Mouse (Mus musculus): ENCODE measurements around the gene Scaf8. TPM values are rescaled to one million over a fixed set of nuclear protein-coding genes. Genes with fewer than 3 reads are reported as not detected.
A peak's percentile ranks its signal among the peaks of the same experiment; 100 is the strongest.
"Not testable (repeated sequence)": the region's sequence is repeated elsewhere in the genome, so short reads cannot be mapped to it uniquely, and the experiment has no call there.

The Scaf8 gene
- polyA plus RNA-seq, 1 experiment = 0.75 TPM

DNA sequence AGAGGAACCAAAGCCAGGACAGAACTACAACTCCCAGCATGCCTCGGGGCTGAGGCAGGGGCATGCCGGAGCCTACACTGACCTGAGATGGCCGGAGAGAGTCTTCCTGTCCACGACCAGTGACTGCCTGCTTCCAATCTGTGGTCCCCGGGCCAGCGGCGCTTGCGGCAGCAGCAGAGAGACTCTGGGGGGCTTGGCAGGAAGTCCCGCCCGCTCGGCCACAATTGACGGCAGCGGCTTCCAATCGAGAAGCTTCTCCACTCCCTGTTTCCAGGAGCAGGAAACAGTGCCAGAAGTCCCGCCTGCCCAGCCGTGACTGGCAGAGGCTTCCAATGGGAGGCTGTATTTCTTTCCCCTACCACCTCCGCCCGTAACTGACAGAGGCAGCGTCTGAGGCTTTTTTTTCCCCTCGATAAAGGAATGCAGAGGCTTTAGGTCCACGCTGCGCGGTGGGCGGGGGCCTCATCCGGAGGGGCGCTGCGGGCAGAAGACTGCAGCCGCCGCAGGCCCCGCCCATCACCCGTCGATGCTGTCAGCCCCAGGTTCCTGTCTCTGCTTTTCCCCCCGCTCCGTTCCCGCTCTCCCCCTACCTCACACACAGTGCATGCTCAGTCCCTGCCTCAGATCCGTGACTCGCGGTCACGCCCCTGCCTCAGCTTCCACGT lies 30.8 kb upstream of the Scaf8 start:
- H3K4me1 ChIP-seq (ENCODE audit: control insufficient read depth) = peaks cover 15% of the 10 kb centered on the region
- H3K36me3 ChIP-seq (ENCODE audit: control insufficient read depth) = no peaks in the 10 kb centered on the region
- H3K9me3 ChIP-seq (ENCODE audit: control insufficient read depth, low read length) = peaks cover 3% of the 10 kb centered on the region
- no peak for TF ChIP-seq GATA1 (IDR thresholded peaks at IDR 0.05; ENCODE audit: low read length)
- no peak for TF ChIP-seq TAL1 (IDR thresholded peaks at IDR 0.05; ENCODE audit: low read length)
- H3K4me3 ChIP-seq (replicated peaks) = peak overlapping the region; percentile 51
- peaks cover 6% of the 10 kb centered on the region for H3K27me3 ChIP-seq (ENCODE audit: control insufficient read depth)

DNA sequence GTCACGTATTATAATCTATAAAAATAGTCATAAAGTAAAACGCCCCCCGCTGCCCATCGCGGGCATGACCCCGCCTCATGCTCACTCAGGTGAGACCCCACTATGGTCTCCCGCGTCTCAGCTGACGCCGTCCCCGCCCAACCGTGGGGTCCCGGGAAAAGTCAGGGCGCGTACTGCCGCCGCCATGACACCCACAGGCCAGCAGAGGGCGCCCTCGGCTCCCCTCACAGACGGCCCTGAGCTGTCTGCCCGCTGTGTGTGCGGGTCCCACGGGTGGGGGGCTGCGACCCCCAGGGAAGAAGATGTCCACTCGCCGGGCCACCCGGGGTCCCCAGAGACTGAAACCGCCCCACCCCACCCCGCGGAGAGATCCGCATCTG lies 30.2 kb upstream of the Scaf8 start:
- Histone ChIP-seq H3K36me3 (ENCODE audit: control insufficient read depth) (no peaks in the 10 kb centered on the region), H3K27me3 (ENCODE audit: control insufficient read depth) (peaks cover 6% of the 10 kb centered on the region), H3K9me3 (ENCODE audit: control insufficient read depth, low read length) (peaks cover 3% of the 10 kb centered on the region), H3K4me1 (ENCODE audit: control insufficient read depth) (peaks cover 15% of the 10 kb centered on the region), H3K4me3 (replicated peaks) (peak overlapping the region; percentile 51)
- TF ChIP-seq TAL1 (IDR thresholded peaks at IDR 0.05; ENCODE audit: low read length) (no peak), GATA1 (IDR thresholded peaks at IDR 0.05; ENCODE audit: low read length) (no peak)

DNA sequence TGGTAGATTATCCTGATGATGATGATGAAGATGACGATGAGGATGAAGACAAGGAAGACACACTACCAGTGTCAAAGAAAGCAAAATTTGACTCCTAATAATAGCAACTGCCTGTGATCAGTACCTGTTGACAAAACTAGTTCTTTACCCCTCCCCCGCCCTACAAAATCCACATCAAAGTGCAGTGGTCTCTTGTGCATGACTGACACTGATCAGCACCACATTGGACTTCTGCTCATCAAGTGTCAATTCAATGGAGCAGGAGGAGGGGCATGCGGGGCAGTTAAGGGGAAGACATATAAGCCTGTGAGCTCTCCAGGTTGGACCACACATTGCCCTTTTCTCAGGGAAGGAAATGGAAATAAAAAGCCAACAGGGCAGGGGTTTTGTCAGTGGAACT lies 29.6 kb upstream of the Scaf8 start:
- H3K27me3 ChIP-seq (ENCODE audit: control insufficient read depth) = peaks cover 6% of the 10 kb centered on the region
- TF ChIP-seq TAL1 (IDR thresholded peaks at IDR 0.05; ENCODE audit: low read length) = no peak
- TF ChIP-seq GATA1 (IDR thresholded peaks at IDR 0.05; ENCODE audit: low read length) = no peak
- H3K4me3 ChIP-seq (replicated peaks) = peak overlapping the region; percentile 51
- peaks cover 3% of the 10 kb centered on the region for H3K9me3 ChIP-seq (ENCODE audit: control insufficient read depth, low read length)
- no peaks in the 10 kb centered on the region for H3K36me3 ChIP-seq (ENCODE audit: control insufficient read depth)
- peaks cover 15% of the 10 kb centered on the region for H3K4me1 ChIP-seq (ENCODE audit: control insufficient read depth)

DNA sequence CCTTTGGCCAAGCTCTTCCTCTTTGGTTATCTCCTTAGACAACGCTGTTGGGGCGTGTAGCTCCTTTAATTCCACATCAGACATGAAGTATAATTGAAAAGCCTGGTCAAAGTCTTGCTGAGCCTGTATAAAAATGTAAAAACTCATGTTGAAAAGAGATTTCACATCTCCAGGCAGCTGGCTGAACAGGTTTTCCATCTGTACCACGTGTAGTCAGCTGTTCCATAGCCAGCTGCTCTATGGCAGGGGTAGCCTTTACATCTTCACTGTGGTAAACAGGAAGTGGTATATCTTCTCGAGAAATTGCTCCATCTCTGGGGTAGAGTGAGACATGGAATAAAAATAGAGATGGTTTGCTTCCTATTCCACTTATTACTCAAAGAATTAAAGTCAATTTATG lies 22.1 kb upstream of the Scaf8 start:
- no peaks in the 10 kb centered on the region for H3K4me1 ChIP-seq (ENCODE audit: control insufficient read depth)
- no peaks in the 10 kb centered on the region for H3K36me3 ChIP-seq (ENCODE audit: control insufficient read depth)
- TF ChIP-seq GATA1 (IDR thresholded peaks at IDR 0.05; ENCODE audit: low read length) (no peak), TAL1 (IDR thresholded peaks at IDR 0.05; ENCODE audit: low read length) (no peak)
- no peak overlapping the region for H3K4me3 ChIP-seq (replicated peaks)
- no peaks in the 10 kb centered on the region for H3K9me3 ChIP-seq (ENCODE audit: control insufficient read depth, low read length)
- peaks cover 2% of the 10 kb centered on the region for H3K27me3 ChIP-seq (ENCODE audit: control insufficient read depth)

DNA sequence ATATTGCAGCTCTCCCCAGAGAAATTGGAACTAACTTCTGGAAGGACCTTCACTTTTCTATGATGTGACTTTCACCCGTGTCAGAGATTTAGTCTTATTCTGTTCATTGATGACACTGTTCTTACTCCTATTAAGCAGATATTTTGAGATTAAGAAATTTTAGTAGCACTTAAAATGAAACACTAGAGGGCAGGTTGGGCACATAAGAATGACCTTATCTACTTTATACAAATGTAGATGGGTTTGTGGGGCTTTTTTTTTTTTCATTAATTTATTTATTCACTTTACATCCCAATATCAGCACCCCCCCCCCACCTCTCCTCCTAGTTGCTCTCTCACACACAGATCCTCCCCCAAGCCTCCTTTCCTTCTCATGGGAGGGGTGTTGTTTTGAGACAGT lies 15.5 kb upstream of the Scaf8 start:
- H3K27me3 ChIP-seq (ENCODE audit: control insufficient read depth); H3K36me3 ChIP-seq (ENCODE audit: control insufficient read depth); H3K9me3 ChIP-seq (ENCODE audit: control insufficient read depth, low read length); H3K4me3 ChIP-seq (replicated peaks); H3K4me1 ChIP-seq (ENCODE audit: control insufficient read depth): not testable (repeated sequence)

DNA sequence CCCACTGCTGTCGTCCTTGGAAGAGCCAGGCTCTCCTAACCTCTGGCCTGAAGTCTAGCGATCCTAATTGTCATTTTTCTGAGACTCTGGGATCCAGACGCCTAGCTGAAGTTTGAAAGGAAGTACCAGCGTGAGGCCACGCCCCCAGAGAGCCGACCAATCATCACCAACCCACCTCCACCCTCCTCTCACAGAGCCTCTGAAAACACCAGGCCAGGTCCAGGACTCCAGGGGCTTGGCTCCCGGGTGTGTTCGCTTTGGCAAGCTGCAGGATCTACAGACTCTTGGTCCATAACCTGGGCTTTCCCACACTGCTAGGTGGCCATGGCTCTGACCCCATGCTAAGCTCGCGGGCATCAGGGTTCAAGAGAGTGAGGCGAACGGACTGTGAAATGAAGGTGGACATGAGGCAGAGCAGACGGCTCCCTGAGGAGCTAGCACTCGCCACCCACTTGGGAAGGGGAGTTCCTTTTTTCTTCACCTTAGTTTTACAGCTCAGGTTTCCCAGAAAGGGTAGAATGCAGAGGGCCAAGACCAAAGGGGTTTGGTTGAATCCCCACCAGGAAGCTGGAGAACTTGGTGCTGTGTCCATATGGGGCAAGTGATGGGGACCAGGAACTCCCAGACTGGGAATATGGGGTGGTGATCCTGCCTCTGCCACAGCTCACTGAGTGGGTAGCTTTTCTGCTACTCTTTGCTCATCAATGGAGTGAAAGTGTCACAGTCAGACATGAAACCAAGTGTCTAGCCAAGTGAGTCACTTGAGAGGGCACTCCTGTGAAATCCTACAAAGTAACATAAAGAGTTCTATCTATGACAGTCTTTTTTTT lies 12.2 kb upstream of the Scaf8 start:
- Histone ChIP-seq H3K27me3 (ENCODE audit: control insufficient read depth) (no peaks in the 10 kb centered on the region; the same call in 1 of the 2 replicates), H3K4me1 (ENCODE audit: control insufficient read depth) (peaks cover 10% of the 10 kb centered on the region), H3K4me3 (replicated peaks) (peak overlapping the region; percentile 54), H3K9me3 (ENCODE audit: control insufficient read depth, low read length) (no peaks in the 10 kb centered on the region), H3K36me3 (ENCODE audit: control insufficient read depth) (peaks cover 3% of the 10 kb centered on the region)
- TF ChIP-seq GATA1 (IDR thresholded peaks at IDR 0.05; ENCODE audit: low read length) (no peak), TAL1 (IDR thresholded peaks at IDR 0.05; ENCODE audit: low read length) (no peak)

DNA sequence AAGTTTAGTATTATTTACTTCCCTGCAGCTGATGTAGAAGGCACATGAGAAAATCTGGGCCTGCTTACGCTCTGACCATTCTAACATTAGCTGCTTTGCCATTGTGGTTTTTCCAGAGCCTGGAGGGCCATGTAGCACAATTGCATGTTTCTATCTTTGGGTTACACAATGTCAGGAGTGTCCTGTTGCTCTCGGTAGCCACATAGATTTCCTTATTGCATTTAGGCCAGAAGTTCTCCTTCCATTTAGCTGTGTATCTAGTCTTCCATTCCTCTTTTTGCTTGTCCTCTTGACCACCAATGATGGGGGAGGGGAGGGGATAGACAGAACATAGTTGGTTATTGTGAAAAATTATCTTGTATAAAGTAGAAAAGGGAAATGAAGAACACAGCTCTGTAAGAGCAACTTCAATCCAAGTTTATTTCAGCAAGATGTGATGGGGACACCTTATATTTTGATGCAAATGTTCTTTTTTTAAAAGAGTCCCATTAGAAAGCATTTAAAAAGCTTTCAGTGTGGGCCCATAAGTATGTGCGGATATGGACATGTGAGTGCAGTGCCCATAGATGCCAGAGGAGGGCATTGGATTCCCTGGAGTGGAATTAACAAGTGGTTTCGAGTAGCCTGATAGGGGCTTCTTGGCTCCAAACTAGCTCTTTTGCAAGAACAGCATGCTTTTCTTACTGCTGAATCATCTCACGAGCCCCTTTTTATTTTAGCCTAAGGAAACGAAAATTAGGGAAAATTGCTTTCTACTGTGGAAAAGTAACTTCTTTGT lies 10.4 kb upstream of the Scaf8 start:
- Histone ChIP-seq H3K9me3 (ENCODE audit: control insufficient read depth, low read length) (no peaks in the 10 kb centered on the region), H3K36me3 (ENCODE audit: control insufficient read depth) (peaks cover 3% of the 10 kb centered on the region), H3K4me3 (replicated peaks) (no peak overlapping the region), H3K27me3 (ENCODE audit: control insufficient read depth) (no peaks in the 10 kb centered on the region), H3K4me1 (ENCODE audit: control insufficient read depth) (peaks cover 10% of the 10 kb centered on the region)
- TF ChIP-seq TAL1 (IDR thresholded peaks at IDR 0.05; ENCODE audit: low read length) = no peak
- TF ChIP-seq GATA1 (IDR thresholded peaks at IDR 0.05; ENCODE audit: low read length) = no peak

DNA sequence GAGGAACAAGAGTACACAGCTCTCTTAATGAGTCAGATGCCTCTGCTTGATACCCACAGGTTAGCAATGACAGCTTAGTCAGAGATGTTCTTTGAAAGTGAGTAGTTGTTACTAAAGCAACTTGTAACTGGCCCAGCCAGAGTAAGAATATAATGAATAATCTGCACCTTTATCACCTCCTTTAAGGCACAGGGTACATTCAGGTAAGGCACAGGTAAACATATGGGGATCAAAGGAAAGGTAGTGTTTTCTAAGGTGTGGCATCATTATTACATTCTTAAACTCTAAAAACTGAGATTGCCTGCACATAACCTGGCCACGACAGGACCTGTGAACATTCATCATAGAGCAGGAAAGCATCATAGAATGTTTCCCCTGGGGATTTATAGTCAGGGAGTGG lies 9.8 kb upstream of the Scaf8 start:
- Histone ChIP-seq H3K4me3 (replicated peaks) (no peak overlapping the region), H3K27me3 (ENCODE audit: control insufficient read depth) (no peaks in the 10 kb centered on the region), H3K36me3 (ENCODE audit: control insufficient read depth) (peaks cover 3% of the 10 kb centered on the region), H3K9me3 (ENCODE audit: control insufficient read depth, low read length) (no peaks in the 10 kb centered on the region), H3K4me1 (ENCODE audit: control insufficient read depth) (peaks cover 10% of the 10 kb centered on the region)
- TF ChIP-seq GATA1 (IDR thresholded peaks at IDR 0.05; ENCODE audit: low read length) = no peak
- no peak for TF ChIP-seq TAL1 (IDR thresholded peaks at IDR 0.05; ENCODE audit: low read length)

DNA sequence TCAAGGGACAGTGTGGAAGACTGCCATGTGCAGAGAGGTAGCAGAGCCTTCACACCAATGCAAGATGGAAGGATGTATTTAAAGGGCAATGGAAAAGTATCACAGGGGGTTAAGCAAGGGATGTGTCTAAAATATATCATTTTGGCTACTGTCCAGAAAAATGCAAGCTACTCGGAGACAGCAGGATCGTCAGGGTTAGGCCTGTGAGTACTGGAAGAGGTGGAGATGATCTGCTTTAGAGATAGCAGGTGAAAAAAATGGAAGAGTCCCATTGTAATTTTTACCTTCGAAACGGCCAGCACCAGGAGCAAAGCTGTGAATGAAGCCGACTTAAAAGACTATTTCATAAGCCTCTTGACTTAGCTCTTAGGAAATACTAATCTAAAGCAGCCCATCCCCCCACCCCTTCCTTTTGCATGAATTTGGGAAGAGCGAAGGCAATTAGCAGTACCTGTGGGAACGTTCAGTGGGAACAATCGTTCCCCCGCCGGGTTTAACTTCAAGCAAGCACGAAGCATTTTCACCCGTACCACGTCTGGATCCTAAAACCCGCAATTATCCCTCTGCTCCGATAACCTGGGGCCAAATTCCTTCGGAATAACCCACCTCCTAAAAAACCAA lies 925 bp upstream of the Scaf8 start:
- peak; percentile 76 for TF ChIP-seq GATA1 (IDR thresholded peaks at IDR 0.05; ENCODE audit: low read length)
- no peak for TF ChIP-seq TAL1 (IDR thresholded peaks at IDR 0.05; ENCODE audit: low read length)
- no peaks in the 10 kb centered on the region for H3K27me3 ChIP-seq (ENCODE audit: control insufficient read depth)
- H3K4me3 ChIP-seq (replicated peaks) = peak overlapping the region; percentile 98
- H3K4me1 ChIP-seq (ENCODE audit: control insufficient read depth) = peaks cover 29% of the 10 kb centered on the region
- H3K36me3 ChIP-seq (ENCODE audit: control insufficient read depth) = peaks cover 19% of the 10 kb centered on the region
- no peaks in the 10 kb centered on the region for H3K9me3 ChIP-seq (ENCODE audit: control insufficient read depth, low read length)

Measured in erythroblast, embryonic 14.5 days (primary cell).